Mouse (Mus musculus) olfactory bulb, adult 2 months (tissue): ENCODE results near the gene Cend1.

Source experiments
- CTCF ChIP-seq: fragments of 200-500 bp; IDR thresholded peaks from 2 replicates; pipeline ENCODE4 v1.5.1; 2012; ENCODE audit warnings: low read depth, mild to moderate bottlenecking, low read length, moderate library complexity; ENCODE audit not compliant: insufficient read depth
- POLR2A ChIP-seq: fragments of 200-500 bp; IDR thresholded peaks from 2 replicates; pipeline ENCODE4 v1.6.1; 2012; ENCODE audit warnings: mild to moderate bottlenecking, low read depth, low read length, moderate library complexity; ENCODE audit not compliant: insufficient read depth

- TF ChIP-seq CTCF (no peak), POLR2A (no peak)
Measured at GRCm38 (mm10) chr7:141432741-141433516, 3.6 kb upstream of the Cend1 start.
